ENCODE assay signal across 16 mouse cellular contexts in genomic region chr15:101182676-101183075, GRCm38 (mm10). TPM values are rescaled to one million over a fixed set of nuclear protein-coding genes. Genes with fewer than 3 reads are reported as not detected.
DNase-seq lines count a peak whose midpoint lies in the region; ATAC-seq and TF ChIP-seq lines count a peak whose summit lies in the region.
"Had no signal": no experiment of that assay in that cellular context is flagged by ENCODE, and none has a peak within 500 bp of the region (broad histone marks: within the 10 kb centered on the region; RNA-seq: fewer than 3 reads in every experiment).

No protein-coding gene starts in this region.

- H3K4me1 ChIP-seq in hindbrain, embryonic 13.5 days (replicated peaks), result peaks cover 61% of the 10 kb centered on the region
- H3K4me1 ChIP-seq in hindbrain, embryonic 16.5 days (ENCODE audit: control insufficient read depth, insufficient read depth, low read depth, low read length), result peaks cover 21% of the 10 kb centered on the region
- H3K4me1 ChIP-seq in embryonic facial prominence, embryonic 14.5 days (ENCODE audit: control insufficient read depth, insufficient read depth, low read length), result peaks cover 24% of the 10 kb centered on the region
- H3K4me1 ChIP-seq in limb, embryonic 14.5 days (ENCODE audit: control insufficient read depth, insufficient read depth, low read length), result peaks cover 37% of the 10 kb centered on the region

- DNase-seq in NIH3T3 (ENCODE audit: low read depth), result peak; percentile 56
- peak; percentile 82 for DNase-seq in embryonic facial prominence, embryonic 14.5 days (ENCODE audit: low spot score)
- DNase-seq in limb, embryonic 14.5 days (ENCODE audit: low spot score), result peak; percentile 56
- DNase-seq in spleen, adult 12 weeks (ENCODE audit: low spot score), result no peak
- no peak for DNase-seq in thymus, postnatal 36 days
- DNase-seq: adrenal gland, adult 8-10 months; cerebellum, postnatal 36 days; heart, postnatal 4 days; kidney, postnatal 10 days; left cerebral cortex, postnatal 4 days; lung, postnatal 36 days; midbrain, embryonic 14.5 days; right cerebral cortex, postnatal 14 days had no signal

- peak overlapping the region; percentile 44; the same call in 1 of the 2 replicates for H3K27ac ChIP-seq in hindbrain, embryonic 13.5 days
- H3K27ac ChIP-seq in hindbrain, embryonic 16.5 days (ENCODE audit: low read depth, low read length), result no peak overlapping the region
- H3K27ac ChIP-seq in embryonic facial prominence, embryonic 14.5 days (replicated peaks; ENCODE audit: low read depth, low read length), result peak overlapping the region; percentile 67; the same call in 1 of the 2 replicates
- H3K27ac ChIP-seq in limb, embryonic 14.5 days (replicated peaks; ENCODE audit: low read depth, low read length), result 0 out of 2 replicates have a peak overlapping the region, but pooled peaks have one; percentile 41

- 41% methylated on average over 5 of the region's 5 CpGs for WGBS in hindbrain, embryonic 13.5 days
- WGBS in hindbrain, embryonic 16.5 days, result 37% methylated on average over 5 of the region's 5 CpGs
- 34% methylated on average over 5 of the region's 5 CpGs for WGBS in embryonic facial prominence, embryonic 14.5 days
- 28% methylated on average over 5 of the region's 5 CpGs for WGBS in limb, embryonic 14.5 days

- H3K9me3 ChIP-seq in hindbrain, embryonic 13.5 days, result no peaks in the 10 kb centered on the region
- H3K9me3 ChIP-seq in hindbrain, embryonic 16.5 days (ENCODE audit: control insufficient read depth, low read length), result no peaks in the 10 kb centered on the region
- H3K9me3 ChIP-seq in embryonic facial prominence, embryonic 14.5 days (ENCODE audit: control insufficient read depth, low read length), result no peaks in the 10 kb centered on the region
- H3K9me3 ChIP-seq in limb, embryonic 14.5 days (ENCODE audit: control insufficient read depth, low read length), result 0 out of 2 replicates have a peak, but pooled peaks cover 2% of the 10 kb centered on the region

- peaks cover 9% of the 10 kb centered on the region for H3K36me3 ChIP-seq in hindbrain, embryonic 13.5 days
- peaks cover 3% of the 10 kb centered on the region; the same call in 1 of the 2 replicates for H3K36me3 ChIP-seq in hindbrain, embryonic 16.5 days (ENCODE audit: control insufficient read depth, insufficient read depth, low read length)
- 0 out of 2 replicates have a peak, but pooled peaks cover 10% of the 10 kb centered on the region for H3K36me3 ChIP-seq in embryonic facial prominence, embryonic 14.5 days (ENCODE audit: control insufficient read depth, insufficient read depth, low read length)
- H3K36me3 ChIP-seq in limb, embryonic 14.5 days (ENCODE audit: control insufficient read depth, insufficient read depth, low read length), result peaks cover 5% of the 10 kb centered on the region; the same call in 1 of the 2 replicates

- no peaks in the 10 kb centered on the region for H3K27me3 ChIP-seq in hindbrain, embryonic 13.5 days
- H3K27me3 ChIP-seq in hindbrain, embryonic 16.5 days (replicated peaks; ENCODE audit: control insufficient read depth, insufficient read depth, low read length), result no peaks in the 10 kb centered on the region
- H3K27me3 ChIP-seq in embryonic facial prominence, embryonic 14.5 days (replicated peaks; ENCODE audit: control insufficient read depth, insufficient read depth, low read length), result no peaks in the 10 kb centered on the region
- H3K27me3 ChIP-seq in limb, embryonic 14.5 days (ENCODE audit: control insufficient read depth, insufficient read depth, low read length), result no peaks in the 10 kb centered on the region

- ATAC-seq in hindbrain, embryonic 13.5 days (ENCODE audit: low FRiP score), result no peak
- ATAC-seq in hindbrain, embryonic 16.5 days, result no peak
- ATAC-seq in embryonic facial prominence, embryonic 14.5 days (ENCODE audit: low read depth), result peak; percentile 45; the same call in 1 of the 2 replicates
- peak; percentile 11; the same call in 1 of the 2 replicates for ATAC-seq in limb, embryonic 14.5 days (ENCODE audit: low FRiP score, low read depth)
- ATAC-seq in cerebellum, adult (ENCODE audit: insufficient number of reproducible peaks, low FRiP score, low TSS enrichment), result no peak

- H3K4me3 ChIP-seq in hindbrain, embryonic 13.5 days, result no peak overlapping the region
- no peak overlapping the region for H3K4me3 ChIP-seq in hindbrain, embryonic 16.5 days (ENCODE audit: low read length)
- H3K4me3 ChIP-seq in embryonic facial prominence, embryonic 14.5 days (ENCODE audit: low read depth, low read length), result no peak overlapping the region
- no peak overlapping the region for H3K4me3 ChIP-seq in limb, embryonic 14.5 days (replicated peaks; ENCODE audit: low read length)

- H3K4me2 ChIP-seq in hindbrain, embryonic 13.5 days, result no peak overlapping the region
- no peak overlapping the region for H3K4me2 ChIP-seq in hindbrain, embryonic 16.5 days (ENCODE audit: low read length)
- no peak overlapping the region for H3K4me2 ChIP-seq in embryonic facial prominence, embryonic 14.5 days (ENCODE audit: low read depth, low read length)
- H3K4me2 ChIP-seq in limb, embryonic 14.5 days (replicated peaks; ENCODE audit: low read depth, low read length, severe bottlenecking), result no peak overlapping the region

- no peak for TF ChIP-seq POLR2A in limb, embryonic 14.5 days (IDR thresholded peaks at IDR 0.05; ENCODE audit: borderline replicate concordance, extremely low read depth, insufficient read depth, insufficient read length)

- no peak overlapping the region for H3K9ac ChIP-seq in hindbrain, embryonic 13.5 days
- no peak overlapping the region for H3K9ac ChIP-seq in hindbrain, embryonic 16.5 days (ENCODE audit: low read depth, low read length)
- no peak overlapping the region for H3K9ac ChIP-seq in embryonic facial prominence, embryonic 14.5 days (ENCODE audit: low read depth, low read length)
- H3K9ac ChIP-seq in limb, embryonic 14.5 days (ENCODE audit: low read depth, low read length, severe bottlenecking), result no peak overlapping the region

RNA-seq across cellular contexts. Expression of gene Acvr1b, which starts 8.8 kb away (rescaled TPM):
- 19.6 and 20.5 TPM in 2 replicates for polyA plus RNA-seq in hindbrain, embryonic 13.5 days (2015; fragmentation: Nextera tagmentation; extraction: Ambion mirVana)
- 22.4 and 24.1 TPM in 2 replicates for polyA plus RNA-seq in hindbrain, embryonic 16.5 days (2015; fragmentation: Nextera tagmentation; extraction: Ambion mirVana)
- polyA plus RNA-seq in embryonic facial prominence, embryonic 14.5 days (2014; fragmentation: Nextera tagmentation; extraction: Ambion mirVana), result 10.2 and 10.7 TPM in 2 replicates
- polyA plus RNA-seq in limb, embryonic 14.5 days (2012; rRNA removed), result 27.2 and 32.8 TPM in 2 replicates
- 12.3 and 12.9 TPM in 2 replicates for polyA plus RNA-seq in limb, embryonic 14.5 days (2014; fragmentation: Nextera tagmentation; extraction: Ambion mirVana)

RNA-seq across cellular contexts. Expression of gene Grasp, which starts 41.3 kb away (rescaled TPM):
- polyA plus RNA-seq in hindbrain, embryonic 13.5 days (2015; fragmentation: Nextera tagmentation; extraction: Ambion mirVana), result 1.7 and 1.8 TPM in 2 replicates
- 1.1 and 1.7 TPM in 2 replicates for polyA plus RNA-seq in hindbrain, embryonic 16.5 days (2015; fragmentation: Nextera tagmentation; extraction: Ambion mirVana)
- polyA plus RNA-seq in embryonic facial prominence, embryonic 14.5 days (2014; fragmentation: Nextera tagmentation; extraction: Ambion mirVana), result 6.1 and 7.9 TPM in 2 replicates
- 20.5 and 25.8 TPM in 2 replicates for polyA plus RNA-seq in limb, embryonic 14.5 days (2012; rRNA removed)
- polyA plus RNA-seq in limb, embryonic 14.5 days (2014; fragmentation: Nextera tagmentation; extraction: Ambion mirVana), result 7.4 and 7.5 TPM in 2 replicates

RNA-seq across cellular contexts. Expression of gene Acvrl1, which starts 54.4 kb away (rescaled TPM):
- polyA plus RNA-seq in hindbrain, embryonic 13.5 days (2015; fragmentation: Nextera tagmentation; extraction: Ambion mirVana), result 7.9 and 8.6 TPM in 2 replicates
- 10.2 and 12.7 TPM in 2 replicates for polyA plus RNA-seq in hindbrain, embryonic 16.5 days (2015; fragmentation: Nextera tagmentation; extraction: Ambion mirVana)
- 11.5 and 13.5 TPM in 2 replicates for polyA plus RNA-seq in embryonic facial prominence, embryonic 14.5 days (2014; fragmentation: Nextera tagmentation; extraction: Ambion mirVana)
- 16.1 and 17.8 TPM in 2 replicates for polyA plus RNA-seq in limb, embryonic 14.5 days (2012; rRNA removed)
- polyA plus RNA-seq in limb, embryonic 14.5 days (2014; fragmentation: Nextera tagmentation; extraction: Ambion mirVana), result 8.2 and 10.2 TPM in 2 replicates

Comparison
In these comparisons a context has a peak if more than half of its experiments do, and no peak if none do; other contexts are left out.
1. ATAC-seq: peak in embryonic facial prominence, embryonic 14.5 days (single experiment) and limb, embryonic 14.5 days (single experiment); none in hindbrain, embryonic 13.5 days (single experiment), hindbrain, embryonic 16.5 days (single experiment) and cerebellum, adult (single experiment).
2. DNase-seq: peak in NIH3T3 (single experiment), embryonic facial prominence, embryonic 14.5 days (single experiment) and limb, embryonic 14.5 days (single experiment); none in spleen, adult 12 weeks (single experiment) and thymus, postnatal 36 days (0 of 2).